Mouse (Mus musculus): ENCODE data around the gene Gja5.

GRCm38 (mm10) chr3:96970986-96971385 lies 66.5 kb downstream of the Gja5 start:
- TF ChIP-seq HCFC1 (IDR thresholded peaks at IDR 0.05; ENCODE audit: borderline replicate concordance, insufficient read depth, low read length) (no peak), CHD2 (IDR thresholded peaks at IDR 0.05; ENCODE audit: low read depth, low read length) (no peak)
